Comparison of ENCODE assay signal across 1 mouse cellular context in genomic region chr1:193172991-193173809, GRCm38 (mm10).
A peak's percentile ranks its signal among the peaks of the same experiment; 100 is the strongest.
TF ChIP-seq lines count a peak whose summit lies in the region.

No protein-coding gene starts in this region.

TF ChIP-seq in MEL, 35 proteins besides CTCF, POLR2A, EP300 and RAD21:
- TF ChIP-seq MAX (IDR thresholded peaks at IDR 0.05; ENCODE audit: low read length) (peak; percentile 75), NRF1 (IDR thresholded peaks at IDR 0.05; ENCODE audit: insufficient read depth, low read depth, low read length, poor library complexity, severe bottlenecking) (peak; percentile 92), NELFE (IDR thresholded peaks at IDR 0.05; ENCODE audit: low read depth, low read length) (peak; percentile 81), ZNF384 (IDR thresholded peaks at IDR 0.05; ENCODE audit: low read depth, low read length) (no peak), TCF12 (IDR thresholded peaks at IDR 0.05; ENCODE audit: low read depth, low read length) (0 out of 2 replicates have a peak, but pooled peaks have one; percentile 51), TBP (IDR thresholded peaks at IDR 0.05; ENCODE audit: low read depth, low read length) (peak; percentile 78), JUND (IDR thresholded peaks at IDR 0.05; ENCODE audit: low read depth, low read length) (no peak), ETS1 (IDR thresholded peaks at IDR 0.05; ENCODE audit: low read depth, low read length) (peak; percentile 62), ELF1 (IDR thresholded peaks at IDR 0.05; ENCODE audit: low read depth, low read length) (peak; percentile 89), MYC (IDR thresholded peaks at IDR 0.05; ENCODE audit: low read depth, low read length) (peak; percentile 84), SIN3A (IDR thresholded peaks at IDR 0.05; ENCODE audit: low read length) (peak; percentile 85), MXI1 (IDR thresholded peaks at IDR 0.05; ENCODE audit: low read depth, low read length) (peak; percentile 80; the same call in 1 of the 2 replicates), USF1 (IDR thresholded peaks at IDR 0.05; ENCODE audit: low read depth, low read length) (peak; percentile 61), BHLHE40 (IDR thresholded peaks at IDR 0.05; ENCODE audit: borderline replicate concordance, low read depth, low read length) (peak; percentile 89), MAZ (IDR thresholded peaks at IDR 0.05; ENCODE audit: low read depth, low read length) (no peak), HCFC1 (IDR thresholded peaks at IDR 0.05; ENCODE audit: low read depth, low read length) (peak; percentile 79), ZMIZ1 (IDR thresholded peaks at IDR 0.05; ENCODE audit: low read depth, low read length) (peak; percentile 76), TAL1 (IDR thresholded peaks at IDR 0.05; ENCODE audit: low read length) (no peak), POLR2AphosphoS2 (IDR thresholded peaks at IDR 0.05; ENCODE audit: low read length) (peak; percentile 91)
